Mouse (Mus musculus) heart, adult 2 months (tissue): Measurements from ENCODE around the gene Lpin2. TPM values are rescaled to one million over a fixed set of nuclear protein-coding genes. Genes with fewer than 3 reads are reported as not detected.

Experiments used
- DNase-seq, 2 experiments: peaks; one replicate each; pipeline ENCODE4 v3.0.0; 2021
- H3K27ac ChIP-seq: fragments of 200-600 bp; 2 replicates; pipeline ENCODE4 v1.8.1; 2022
- H3K27me3 ChIP-seq: fragments of 200-500 bp; 2 replicates; pipeline ENCODE4 v1.6.1; 2012; ENCODE audit warnings: mild to moderate bottlenecking, low read length, inconsistent platforms, mixed read lengths; ENCODE audit not compliant: control insufficient read depth, insufficient read depth
- H3K36me3 ChIP-seq: fragments of 200-500 bp; 2 replicates; pipeline ENCODE4 v1.6.1; 2012; ENCODE audit warnings: low read length, inconsistent platforms; ENCODE audit not compliant: control insufficient read depth, insufficient read depth
- H3K4me1 ChIP-seq: fragments of 200-500 bp; 2 replicates; pipeline ENCODE4 v1.6.1; 2011; ENCODE audit warnings: low read length; ENCODE audit not compliant: control insufficient read depth, insufficient read depth
- H3K4me3 ChIP-seq: fragments of 200-600 bp; 2 replicates; pipeline ENCODE4 v1.8.1; 2022
- H3K79me2 ChIP-seq: fragments of 200-500 bp; replicated peaks from 2 replicates; pipeline ENCODE4 v1.6.1; 2012; ENCODE audit warnings: mild to moderate bottlenecking, inconsistent platforms, low read length, moderate library complexity, mixed read lengths; ENCODE audit not compliant: control insufficient read depth, insufficient read depth
- H3K9ac ChIP-seq: fragments of 200-500 bp; 2 replicates; pipeline ENCODE4 v1.6.1; 2012; ENCODE audit warnings: low read depth, mild to moderate bottlenecking, control low read depth, inconsistent platforms, low read length, mixed read lengths
- CTCF ChIP-seq: fragments of 200-600 bp; IDR thresholded peaks from 2 replicates; pipeline ENCODE4 v1.8.1; 2022; ENCODE audit warnings: antibody characterized with exemption, mild to moderate bottlenecking, moderate library complexity
- EP300 ChIP-seq: fragments of 200-500 bp; IDR thresholded peaks from 2 replicates; pipeline ENCODE4 v1.6.1; 2011; ENCODE audit warnings: low read depth, low read length, control low read depth; ENCODE audit not compliant: insufficient read depth
- POLR2A ChIP-seq: fragments of 200-500 bp; IDR thresholded peaks from 2 replicates; pipeline ENCODE4 v1.6.1; 2011; ENCODE audit warnings: mild to moderate bottlenecking, low read depth, low read length, control low read depth; ENCODE audit not compliant: insufficient read depth
- WGBS: fragments of 180-500 bp; shearing (Covaris S2); methylation state at CpG from one replicate; pipeline ENCODE4 v1.1.7; 2018; 5-methylcytosine and 5-hydroxymethylcytosine counted together
- intact Hi-C: fragments of 180-260 bp; cut with DNase I; formaldehyde crosslinking; loops from one replicate; pipeline ENCODE4 v1.15.1; 2025
- polyA plus RNA-seq: library from polyadenylated mRNA; depleted of rRNA; stranded (reverse); fragments of >200 nt; gene quantifications from 2 replicates; pipeline ENCODE4 v1.2.3, GENCODE M21; 2012
- total RNA-seq, 2 experiments: library from RNA; stranded (reverse); gene quantifications; 2 replicates each; pipeline ENCODE4 v1.2.3; 2021

Lpin2 gene
- total and polyA plus RNA-seq, 3 experiments, result 3.4 to 13.1 (median 6.0) TPM

GRCm38 (mm10) chr17:71183657-71184261 is 1.4 kb downstream of the Lpin2 start:
- TF ChIP-seq EP300 (no peak), CTCF (no peak), POLR2A (no peak)
- under 1% methylated on average over 79 of the region's 79 CpGs for WGBS
- Histone ChIP-seq H3K27ac (peak overlapping the region; percentile 76), H3K4me1 (peaks cover 10% of the 10 kb centered on the region), H3K79me2 (no peaks in the 10 kb centered on the region; the same call in 1 of the 2 replicates), H3K9ac (peak overlapping the region; percentile 96), H3K36me3 (peaks cover 3% of the 10 kb centered on the region), H3K4me3 (peak overlapping the region; percentile 75), H3K27me3 (no peaks in the 10 kb centered on the region)
- intact Hi-C loops, result loop anchor here (2.0 to 5.0 kb wide), 3 partner anchors 49 to 331 kb away; partner anchors contain the start of genes Myl12a, Myom1 and Tgif1
- no peak for DNase-seq

GRCm38 (mm10) chr17:71184356-71185111 is 2.2 kb downstream of the Lpin2 start:
- Histone ChIP-seq H3K36me3 (peaks cover 3% of the 10 kb centered on the region), H3K9ac (peak overlapping the region; percentile 96), H3K27ac (peak overlapping the region; percentile 76), H3K79me2 (no peaks in the 10 kb centered on the region; the same call in 1 of the 2 replicates), H3K4me1 (peaks cover 10% of the 10 kb centered on the region), H3K4me3 (peak overlapping the region; percentile 75), H3K27me3 (no peaks in the 10 kb centered on the region)
- 19% methylated on average over 22 of the region's 22 CpGs for WGBS
- no peak for TF ChIP-seq EP300
- peak; percentile 29 to 35 for DNase-seq
- intact Hi-C loops, result loop anchor here (5.0 kb wide), 2 partner anchors 182 to 332 kb away; partner anchors contain the start of genes Myl12a, Myom1 and Tgif1

GRCm38 (mm10) chr17:71185368-71185767 is 3.0 kb downstream of the Lpin2 start:
- intact Hi-C loops, result no loop called here
- 81% methylated on average over 1 of the region's 1 CpGs for whole genome bisulfite sequencing

GRCm38 (mm10) chr17:71190589-71190988 is 8.2 kb downstream of the Lpin2 start:
- peaks cover 5% of the 10 kb centered on the region for H3K4me1 ChIP-seq
- intact Hi-C loops, result loop anchor here (10.0 kb wide), 2 partner anchors 446 to 486 kb away; no protein-coding TSS in a partner anchor
- DNase-seq, result no peak

More at GRCm38 (mm10) chr17:71185368-71185767, 3.0 kb downstream of the Lpin2 start:
- Histone ChIP-seq H3K9ac (no peak overlapping the region), H3K4me3 (no peak overlapping the region), H3K27me3 (no peaks in the 10 kb centered on the region), H3K27ac (no peak overlapping the region), H3K4me1 (peaks cover 12% of the 10 kb centered on the region), H3K79me2 (no peaks in the 10 kb centered on the region; the same call in 1 of the 2 replicates), H3K36me3 (peaks cover 3% of the 10 kb centered on the region)
- DNase-seq, result no peak
- TF ChIP-seq CTCF (no peak), EP300 (no peak), POLR2A (no peak)

GRCm38 (mm10) chr17:71191063-71191462 is 8.7 kb downstream of the Lpin2 start:
- intact Hi-C loops, result loop anchor here (10.0 kb wide), 2 partner anchors 446 to 486 kb away; no protein-coding TSS in a partner anchor
- H3K36me3 ChIP-seq, result no peaks in the 10 kb centered on the region
- no peak overlapping the region for H3K27ac ChIP-seq
- no peak for TF ChIP-seq EP300
- TF ChIP-seq POLR2A, result no peak
- TF ChIP-seq CTCF, result no peak
- DNase-seq, result no peak
- no peak overlapping the region for H3K9ac ChIP-seq
- 95% methylated on average over 2 of the region's 2 CpGs for WGBS
- no peaks in the 10 kb centered on the region for H3K27me3 ChIP-seq
- no peak overlapping the region for H3K4me3 ChIP-seq
- peaks cover 2% of the 10 kb centered on the region; the same call in 1 of the 2 replicates for H3K79me2 ChIP-seq
- peaks cover 6% of the 10 kb centered on the region for H3K4me1 ChIP-seq

More at GRCm38 (mm10) chr17:71190589-71190988, 8.2 kb downstream of the Lpin2 start:
- H3K36me3 ChIP-seq, result no peaks in the 10 kb centered on the region
- no peak overlapping the region for H3K9ac ChIP-seq
- H3K27me3 ChIP-seq, result no peaks in the 10 kb centered on the region
- H3K4me3 ChIP-seq, result no peak overlapping the region
- H3K79me2 ChIP-seq, result peaks cover 2% of the 10 kb centered on the region; the same call in 1 of the 2 replicates
- TF ChIP-seq CTCF (no peak), EP300 (no peak), POLR2A (no peak)
- H3K27ac ChIP-seq, result no peak overlapping the region
- WGBS, result 83% methylated on average over 7 of the region's 7 CpGs
